Mouse (Mus musculus) skeletal muscle tissue, adult 2 months (tissue): ENCODE data around the gene Ptpn9.

Source experiments
- DNase-seq: peaks from one replicate; pipeline ENCODE4 v3.0.0-alpha.2; 2012; ENCODE audit warnings: low read depth, low spot score

The Ptpn9 gene

DNA sequence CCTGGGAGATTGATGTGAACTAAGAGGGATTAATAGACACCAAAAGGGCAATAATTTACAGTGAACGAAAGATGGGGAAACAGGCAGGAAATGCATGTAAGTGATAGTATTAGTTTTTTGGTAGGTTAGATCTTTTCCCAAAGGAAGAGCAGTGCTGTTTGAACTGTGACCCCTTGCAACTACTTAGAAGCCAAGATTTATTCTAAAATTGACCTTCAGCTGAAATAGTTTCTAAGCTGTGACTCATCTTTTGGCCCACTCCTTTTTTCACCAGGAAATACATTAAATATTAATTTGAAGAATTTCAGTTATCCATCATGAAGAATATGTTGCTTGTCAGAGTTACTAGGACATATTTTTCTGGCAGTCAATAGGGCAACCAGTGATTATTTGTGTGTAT lies 19.0 kb downstream of the Ptpn9 start:
- no peak for DNase-seq

DNA sequence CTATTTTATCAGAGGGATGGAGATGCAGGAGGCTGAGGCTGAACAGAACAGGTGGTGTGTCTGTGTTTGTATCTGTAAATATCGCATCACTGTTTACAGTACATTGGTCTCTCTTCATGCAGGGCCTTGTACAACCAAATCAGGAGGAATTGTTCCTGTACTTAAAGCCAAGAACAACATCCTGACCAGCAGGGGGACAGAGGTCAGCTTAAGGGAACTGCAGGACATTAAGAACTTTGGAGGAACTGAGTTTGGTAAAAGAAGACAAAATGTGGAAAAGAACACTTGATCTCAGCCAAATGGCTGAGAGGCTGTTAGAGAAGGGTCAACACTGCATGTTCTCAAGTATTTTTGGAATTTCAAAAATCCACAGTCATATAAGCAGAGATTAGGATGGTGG lies 20.0 kb downstream of the Ptpn9 start:
- peak; percentile 19 for DNase-seq

DNA sequence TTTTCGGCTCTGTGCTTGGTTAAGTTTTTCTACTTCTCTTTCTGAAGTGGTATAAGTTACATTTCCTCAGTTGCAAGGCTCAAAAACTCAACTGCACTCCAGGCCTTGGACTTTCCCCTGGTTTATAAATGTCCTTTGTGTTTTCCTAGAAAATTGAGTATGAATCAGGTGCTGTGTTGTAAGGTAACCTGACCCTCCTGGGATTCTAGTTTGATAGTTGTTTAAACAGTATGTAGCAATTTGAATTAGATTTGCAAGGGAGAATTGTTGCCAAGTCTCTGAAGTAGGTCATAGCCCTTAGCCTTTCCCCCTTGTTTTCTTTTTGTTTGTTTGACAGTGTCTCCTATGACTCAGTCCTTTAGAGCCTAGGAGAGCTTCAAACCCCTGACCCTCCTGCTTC lies 22.9 kb downstream of the Ptpn9 start:
- DNase-seq = no peak

DNA sequence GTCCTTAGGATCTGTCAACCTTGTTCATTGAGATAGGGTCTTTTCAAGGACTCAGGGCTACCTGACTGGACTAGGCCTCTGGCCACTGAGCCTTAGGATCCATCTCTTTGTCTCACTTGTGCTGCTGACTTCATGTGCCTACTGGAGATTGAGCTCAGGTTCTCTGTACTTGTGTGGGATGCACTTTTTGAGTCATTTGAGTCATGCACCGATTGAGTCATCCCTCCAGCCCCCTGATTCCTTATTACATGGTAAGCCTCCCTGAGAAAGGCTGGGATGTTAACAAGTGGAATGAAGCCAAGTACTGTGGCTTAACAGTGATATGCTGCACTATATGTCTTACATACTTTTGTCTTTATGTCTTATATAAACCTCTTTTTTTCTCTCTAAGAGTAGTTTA lies 37.0 kb downstream of the Ptpn9 start:
- DNase-seq = no peak

DNA sequence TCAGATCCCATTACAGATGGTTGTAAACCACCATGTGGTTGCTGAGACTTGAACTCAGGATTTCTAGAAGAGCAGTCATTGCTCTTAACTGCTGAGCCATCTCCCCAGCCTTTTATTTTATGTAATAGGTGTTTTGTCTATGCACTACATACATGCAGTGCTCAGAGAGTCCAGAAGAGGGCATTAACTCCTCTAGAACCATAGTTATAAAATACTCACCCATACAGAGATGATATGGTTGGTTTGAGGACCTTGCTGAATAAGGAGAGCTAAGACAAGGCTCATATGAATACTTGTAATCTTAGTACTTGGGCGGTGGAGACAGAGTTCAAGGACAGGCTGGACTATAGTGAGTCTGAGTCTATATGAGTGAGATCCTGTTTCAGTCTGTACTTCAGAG lies 61.5 kb downstream of the Ptpn9 start:
- peak; percentile 57 for DNase-seq

DNA sequence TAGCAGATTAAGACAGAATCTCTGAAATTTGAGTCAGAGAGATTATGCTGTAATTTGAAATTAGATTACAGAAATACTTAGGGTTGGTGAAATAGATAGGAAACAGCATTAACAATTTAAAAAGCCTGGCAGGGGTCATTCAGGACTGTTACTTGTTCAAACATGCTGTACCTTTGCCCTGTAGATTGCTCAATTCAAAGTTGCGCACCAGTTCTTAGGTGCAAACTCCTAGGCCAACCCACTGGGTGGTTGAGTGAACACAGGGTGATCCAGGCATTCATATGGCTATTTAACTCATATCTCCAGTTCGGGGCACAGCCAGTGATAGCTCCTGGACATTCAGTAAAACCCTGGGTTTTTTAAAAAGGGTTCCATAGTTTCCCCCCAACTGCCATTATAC lies 69.4 kb downstream of the Ptpn9 start:
- no peak for DNase-seq

DNA sequence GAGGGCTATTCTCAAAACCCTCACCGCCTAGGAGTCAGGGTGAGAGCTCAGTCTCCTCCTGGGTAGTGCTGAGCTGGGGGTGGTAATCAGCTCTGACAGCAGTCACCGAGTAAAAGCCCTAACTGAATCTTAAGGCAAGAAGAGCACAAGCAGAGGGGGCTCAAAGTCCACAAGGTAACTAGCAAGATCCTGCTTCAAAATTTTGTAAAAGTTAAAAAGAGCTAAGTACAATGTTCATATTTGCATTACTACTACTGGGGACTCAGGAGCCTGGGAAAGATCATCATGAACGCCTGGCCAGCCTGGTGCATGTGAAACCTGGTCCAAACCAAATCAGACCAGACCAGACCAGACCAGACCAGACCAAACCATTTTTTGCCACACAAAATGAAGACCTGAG lies 73.5 kb downstream of the Ptpn9 start:
- no peak for DNase-seq

DNA sequence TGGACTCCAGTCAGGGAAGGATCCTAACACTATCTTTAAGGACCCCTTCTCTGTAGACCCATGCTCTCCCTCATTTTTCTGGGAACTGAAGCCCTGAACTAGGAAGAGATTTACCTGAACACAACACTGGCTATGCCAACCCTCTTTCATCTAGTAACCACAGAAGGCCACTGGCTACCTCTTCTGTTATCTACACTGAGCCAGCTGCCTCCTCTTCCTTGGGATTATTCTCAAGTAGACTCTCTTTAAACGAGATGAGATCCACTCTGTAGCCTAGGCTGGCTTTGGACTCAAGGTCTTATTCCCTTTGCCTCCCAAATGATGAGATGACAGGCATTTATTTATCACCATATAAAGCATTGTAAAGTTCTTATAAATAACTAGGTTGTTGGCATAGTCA lies 75.5 kb downstream of the Ptpn9 start:
- DNase-seq = no peak

DNA sequence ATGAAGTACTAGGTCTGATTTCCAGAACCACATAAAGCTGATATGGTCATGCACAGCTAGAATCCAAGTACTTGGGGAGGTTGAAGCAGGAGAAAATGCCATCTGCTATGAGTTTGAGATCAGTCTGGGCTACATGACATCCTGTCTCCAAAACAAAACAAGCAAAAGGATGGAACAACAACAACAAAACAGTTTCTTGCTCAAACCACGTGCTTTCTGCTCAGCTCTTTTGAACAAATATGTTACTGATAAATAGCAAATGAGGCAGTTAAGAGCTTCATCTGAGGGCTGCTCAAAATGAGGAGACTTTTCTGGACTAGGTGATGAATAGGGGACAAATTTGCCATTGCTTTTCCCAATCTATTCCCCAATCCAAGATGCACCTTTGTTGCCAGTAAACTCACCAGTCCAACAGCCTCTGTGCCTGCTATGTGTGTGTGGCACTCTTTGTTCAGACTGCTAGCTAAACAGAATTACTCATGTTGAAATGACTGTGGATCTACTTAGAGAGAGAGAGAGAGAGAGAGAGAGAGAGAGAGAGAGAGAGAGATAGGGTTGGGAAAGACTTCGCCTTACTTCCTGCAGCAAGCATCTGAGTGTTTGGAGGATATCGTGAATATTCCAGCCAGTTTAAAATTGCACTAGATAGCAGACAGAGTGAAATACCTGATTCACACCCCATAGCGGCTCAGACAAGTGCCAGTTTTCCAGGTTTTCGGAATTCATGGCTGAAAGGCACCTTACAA lies 76.2 kb downstream of the Ptpn9 start:
- DNase-seq = no peak

DNA sequence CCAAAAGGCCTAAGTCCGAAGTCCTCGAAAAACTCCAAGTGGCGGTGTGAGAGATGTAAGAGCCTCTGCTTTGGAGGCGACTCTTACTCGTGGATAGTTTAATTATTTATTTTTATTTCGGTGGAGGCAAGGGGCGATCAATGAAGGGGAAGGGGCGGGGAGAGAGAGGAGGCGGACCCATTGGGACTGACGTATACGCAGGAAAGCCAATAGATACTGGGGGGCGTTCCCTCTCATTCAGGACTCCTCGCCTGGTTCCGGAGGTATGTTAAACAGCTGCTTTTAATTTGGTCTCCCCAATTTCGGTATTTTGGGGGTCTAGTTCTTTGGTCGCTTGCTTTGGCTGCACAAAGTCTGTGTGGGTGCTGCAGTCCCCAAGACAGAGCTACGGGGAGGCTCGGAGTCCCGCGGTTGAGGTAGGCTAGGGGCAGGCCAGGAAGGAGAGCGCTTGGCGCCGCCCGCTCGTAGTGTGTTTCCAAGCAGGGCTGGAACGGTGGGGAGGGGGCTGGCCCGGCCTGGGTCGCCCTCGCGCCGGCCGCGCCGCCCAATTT lies 77.2 kb downstream of the Ptpn9 start, which contains the start of gene Sin3a:
TSS of gene Sin3a (plus strand) at position 240 of the 551 bp plus-strand sequence.
- peak; percentile 56 for DNase-seq

DNA sequence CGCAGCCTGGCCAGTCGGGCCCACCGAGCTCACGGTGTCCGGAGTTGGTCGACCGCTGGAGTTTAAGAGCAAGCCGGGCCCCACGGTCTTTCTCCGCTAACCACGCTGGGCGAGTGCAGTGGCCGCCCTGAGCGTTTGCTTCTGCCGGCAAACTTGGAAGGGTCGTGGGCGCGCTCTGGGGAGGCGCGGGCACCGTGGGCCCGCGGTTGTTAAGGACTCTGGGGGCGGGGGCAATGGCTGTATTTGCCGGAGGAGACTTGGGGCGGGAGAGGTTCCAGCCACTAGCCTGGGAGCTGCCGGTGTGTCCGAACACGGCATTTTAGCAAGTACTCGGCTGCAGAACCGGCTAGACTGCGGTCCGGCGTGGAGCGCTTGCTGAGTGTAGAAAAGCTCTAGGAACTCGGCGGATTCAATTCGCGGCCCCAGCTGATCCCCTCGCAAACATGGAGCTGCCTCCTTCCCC lies 77.8 kb downstream of the Ptpn9 start:
- no peak for DNase-seq

DNA sequence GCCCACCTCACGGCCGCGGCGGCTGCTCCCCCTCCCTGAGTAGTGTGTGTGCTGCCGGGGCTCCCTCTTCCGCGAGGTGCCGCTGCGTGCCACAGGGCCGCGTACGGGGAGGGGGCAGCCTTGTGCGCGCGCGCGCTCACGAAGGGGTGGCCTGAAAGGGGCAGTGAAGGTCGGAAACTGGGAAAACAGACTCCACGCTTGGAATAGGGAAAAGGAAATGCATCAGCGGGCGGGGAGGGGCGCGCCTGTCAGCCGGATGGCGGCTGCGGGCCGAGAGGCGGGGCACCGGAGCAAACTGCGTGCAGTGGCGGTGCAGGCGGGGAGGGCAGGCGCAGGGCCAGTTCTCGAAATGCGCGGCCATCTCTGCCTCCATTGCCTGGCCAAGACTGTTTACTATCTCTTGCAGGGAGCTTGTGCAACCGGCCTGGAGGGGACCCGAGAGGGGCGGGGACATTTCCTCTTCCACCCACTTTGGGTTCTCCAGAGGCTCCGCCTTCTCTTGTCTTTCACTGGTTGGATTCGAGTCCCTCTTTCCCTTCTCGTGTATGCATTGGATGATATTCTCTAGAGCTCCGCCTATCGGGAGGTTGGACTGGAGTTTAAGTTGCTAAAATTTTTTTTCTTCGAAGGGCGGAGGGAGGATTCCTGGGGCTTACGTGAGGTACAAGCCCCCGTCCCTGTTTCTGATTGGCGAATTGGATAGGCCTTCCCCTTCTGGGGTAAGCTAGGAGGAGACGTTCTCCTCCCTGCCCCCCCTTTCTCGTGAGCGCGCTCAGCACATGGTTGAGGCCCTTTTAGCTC lies 78.5 kb downstream of the Ptpn9 start:
- DNase-seq = peak; percentile 100

DNA sequence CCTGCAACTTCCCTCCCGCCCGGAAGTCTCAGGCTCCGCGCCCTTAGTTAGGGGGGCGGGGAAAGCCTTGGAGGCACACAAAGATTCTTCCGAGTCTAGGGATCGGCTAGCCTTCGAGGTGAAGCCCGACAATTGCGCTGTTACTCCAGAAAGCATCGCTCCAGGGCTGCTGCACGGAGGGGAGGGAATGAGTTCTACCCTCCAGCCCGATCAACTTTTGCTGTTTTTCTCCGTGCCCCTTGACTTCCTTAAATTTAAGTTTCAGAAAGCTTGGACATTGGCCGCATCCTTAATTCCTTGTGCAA lies 79.0 kb downstream of the Ptpn9 start:
- no peak for DNase-seq

DNA sequence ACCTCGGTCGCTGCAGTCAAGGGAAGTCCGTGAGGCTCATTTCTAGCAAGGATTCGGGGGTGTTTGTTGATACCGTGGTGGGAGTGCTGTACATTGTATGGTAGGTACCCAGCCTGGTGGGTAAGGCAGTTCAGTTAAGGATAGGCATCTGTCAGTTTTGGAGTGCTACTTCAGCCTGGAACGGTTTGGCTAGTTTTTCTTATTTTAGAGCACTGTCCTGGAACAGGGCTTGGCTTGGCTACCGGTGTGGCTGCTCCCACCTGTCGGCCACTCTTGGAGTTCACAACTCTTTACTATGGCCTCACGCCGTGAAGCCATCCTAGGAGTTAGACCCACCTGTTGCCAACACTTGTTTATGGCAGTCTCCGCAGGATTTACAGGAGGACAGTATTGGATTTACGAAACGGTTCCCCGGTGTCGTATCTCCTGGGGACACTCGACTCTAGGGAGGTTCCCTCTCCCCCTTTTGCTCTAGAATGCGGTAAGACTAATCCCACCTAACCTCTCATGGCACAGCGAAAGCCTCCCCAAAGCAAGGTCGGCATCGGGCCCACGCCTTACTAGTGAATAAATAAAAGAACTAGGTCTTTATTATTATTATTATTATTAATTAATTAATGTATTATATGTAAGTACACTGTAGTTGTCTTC lies 79.6 kb downstream of the Ptpn9 start:
- peak; percentile 66 for DNase-seq

DNA sequence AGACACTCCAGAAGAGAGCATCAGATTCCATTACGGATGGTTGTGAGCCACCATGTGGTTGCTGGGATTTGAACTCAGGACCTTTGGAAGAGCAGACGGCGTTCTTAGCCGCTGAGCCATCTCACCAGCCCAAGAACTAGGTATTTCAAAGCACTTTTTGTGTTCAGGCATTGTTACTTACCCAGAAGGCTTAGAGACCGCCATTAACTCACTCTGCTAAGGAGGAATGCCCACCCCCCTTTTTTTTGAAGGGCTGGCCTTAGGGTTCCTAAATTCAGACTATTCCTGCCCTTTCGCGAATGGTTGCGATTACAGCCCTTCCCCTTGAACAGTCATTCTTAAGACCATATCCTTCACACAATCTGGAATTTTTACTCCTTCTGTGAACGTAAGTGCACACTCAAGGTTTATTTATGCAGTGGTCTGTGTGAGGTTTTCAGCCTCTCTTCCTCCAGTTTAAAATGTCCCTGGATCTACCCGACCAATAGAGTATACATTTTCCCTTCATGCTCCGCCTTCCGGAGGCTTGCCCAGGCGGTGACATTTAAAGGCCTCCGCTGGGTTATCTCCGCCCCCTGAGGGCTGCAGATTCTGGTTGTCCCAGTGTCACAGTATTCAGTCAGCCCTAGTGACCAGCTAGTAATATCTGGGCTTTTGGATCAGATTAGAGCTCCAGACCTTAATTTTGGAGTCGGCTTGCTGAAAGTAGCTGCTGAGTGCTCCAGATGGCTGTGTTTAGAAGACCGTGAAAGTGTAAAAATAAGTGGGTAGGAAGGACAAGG lies 80.3 kb downstream of the Ptpn9 start:
- peak; percentile 80 for DNase-seq

DNA sequence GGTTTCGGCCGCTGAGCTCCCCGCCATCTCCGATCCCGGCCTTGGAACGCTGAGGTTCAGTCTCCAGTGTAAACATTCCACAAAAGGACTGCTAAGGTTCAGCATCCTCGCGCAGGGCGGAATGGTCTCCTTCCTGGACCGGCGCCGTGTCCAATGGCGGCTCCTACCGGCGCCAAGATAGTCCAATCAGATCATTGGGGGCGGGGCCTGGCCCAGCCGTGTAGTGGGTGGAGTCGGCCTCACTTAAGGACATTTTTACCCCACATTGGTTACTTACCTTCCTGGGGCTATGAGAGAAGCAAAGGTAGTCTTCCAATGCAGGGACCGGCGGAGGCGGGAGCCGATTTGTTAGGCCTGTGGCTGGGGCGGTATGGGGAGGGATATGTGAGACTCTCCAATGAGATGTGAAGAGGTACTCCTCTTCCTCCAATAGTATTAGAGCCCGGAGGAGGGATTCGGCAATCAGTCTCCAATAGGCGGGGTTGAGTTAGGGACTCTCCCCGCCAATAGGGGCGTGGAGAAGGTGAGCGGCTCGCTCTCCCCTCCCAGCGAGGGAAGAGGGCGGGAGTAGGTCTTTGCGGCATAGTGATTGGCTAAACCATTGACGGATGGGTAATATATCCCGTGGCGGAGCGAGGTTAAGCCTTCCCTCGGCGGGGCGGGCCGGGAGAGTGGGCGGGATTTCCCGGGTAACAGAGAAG lies 81.1 kb downstream of the Ptpn9 start:
- peak; percentile 99 for DNase-seq

DNA sequence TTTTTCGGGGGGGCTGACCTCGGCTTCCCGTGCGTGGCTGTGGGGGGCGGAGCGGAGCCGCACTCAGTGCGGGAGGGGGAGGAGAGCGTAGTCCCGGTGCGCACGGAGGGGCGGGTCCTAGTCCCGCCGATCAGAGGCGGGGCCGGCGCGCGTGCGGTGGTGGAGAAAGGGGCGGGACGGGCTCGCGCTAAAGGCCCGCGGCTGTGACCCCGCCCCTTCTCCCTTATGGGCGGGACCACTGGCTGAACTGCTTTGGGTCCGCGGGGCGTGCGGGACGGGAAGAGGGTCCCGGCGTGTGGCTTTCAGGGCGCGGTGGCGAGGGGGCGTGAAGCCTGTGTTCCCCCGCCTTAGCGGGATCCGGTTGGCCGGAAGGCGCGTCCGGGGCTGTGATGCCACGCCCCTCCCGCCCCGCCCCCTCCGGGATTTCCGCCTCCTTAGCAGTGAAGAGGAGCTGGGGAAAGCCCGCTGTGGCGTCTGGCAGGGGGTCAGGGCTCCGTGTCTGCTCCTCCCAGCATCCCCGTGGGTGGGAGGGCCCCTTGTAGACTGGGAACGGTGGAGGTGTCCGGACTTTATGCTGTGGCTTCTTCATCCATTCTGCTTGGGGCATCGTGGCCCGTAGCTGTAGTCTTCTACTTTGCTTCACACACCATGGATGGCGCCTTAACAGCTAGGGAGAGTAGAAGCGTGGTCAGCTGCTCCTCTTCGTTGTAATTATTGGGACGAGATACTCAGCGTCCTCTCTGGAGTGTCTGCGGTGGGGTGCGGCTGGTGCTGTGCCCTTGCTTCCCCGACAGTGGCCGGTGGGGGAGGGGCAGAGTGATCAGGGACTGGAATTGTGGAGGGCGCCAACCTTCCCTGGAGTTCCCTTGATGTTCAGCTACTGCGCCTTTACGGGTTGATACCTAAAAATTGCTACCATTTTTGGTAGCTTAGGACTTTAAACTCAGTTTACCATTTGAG lies 82.3 kb downstream of the Ptpn9 start:
- peak; percentile 79 for DNase-seq

DNA sequence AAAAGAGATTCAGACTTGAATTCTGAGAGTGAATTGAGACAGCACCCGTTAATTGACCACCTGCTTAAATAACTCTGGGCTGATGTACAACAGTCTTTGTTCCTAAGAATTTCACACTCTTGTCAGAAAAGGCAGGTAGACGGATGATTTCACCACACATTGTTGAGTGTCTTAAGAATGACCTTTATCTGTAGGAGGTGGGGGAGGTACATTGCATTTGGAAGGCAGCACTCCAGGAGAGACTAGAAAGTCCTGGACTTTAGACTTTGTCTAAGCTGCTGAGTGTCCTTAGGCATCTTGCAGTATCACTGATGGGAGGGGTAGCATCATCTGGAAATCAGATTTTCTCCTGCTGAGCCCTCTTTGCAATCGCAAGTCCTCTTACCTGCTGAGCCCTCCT lies 87.5 kb downstream of the Ptpn9 start:
- DNase-seq = no peak
